Mouse (Mus musculus): Measurements from ENCODE around the gene Gm3402.
"Not testable (repeated sequence)": the region's sequence is repeated elsewhere in the genome, so short reads cannot be mapped to it uniquely, and the experiment has no call there.

Gm3402 gene

GRCm38 (mm10) chr5:146513823-146514222 lies at the start of gene Gm3402:
Gene Gm3402 (plus strand): TSS chr5:146514123.
- DNase-seq (ENCODE audit: low spot score in 2 of 2): not testable (repeated sequence)

GRCm38 (mm10) chr5:146466663-146467062 lies 47.3 kb upstream of the Gm3402 start:
- DNase-seq (ENCODE audit: low spot score in 2 of 2): no peak

- no peak for DNase-seq (ENCODE audit: low spot score in 2 of 2)
Observed at GRCm38 (mm10) chr5:146468311-146468710, 45.6 kb upstream of the Gm3402 start.

- DNase-seq (ENCODE audit: low spot score in 2 of 2): no peak
Observed at GRCm38 (mm10) chr5:146470821-146471220, 43.1 kb upstream of the Gm3402 start.

- no peak for DNase-seq (ENCODE audit: low spot score in 2 of 2)
Observed at GRCm38 (mm10) chr5:146471311-146471710, 42.6 kb upstream of the Gm3402 start.

GRCm38 (mm10) chr5:146471821-146472220 lies 42.1 kb upstream of the Gm3402 start:
- DNase-seq (ENCODE audit: low spot score in 2 of 2): no peak

GRCm38 (mm10) chr5:146479564-146479963 lies 34.4 kb upstream of the Gm3402 start:
- DNase-seq (ENCODE audit: low spot score in 2 of 2): not testable (repeated sequence)

- not testable (repeated sequence) for DNase-seq (ENCODE audit: low spot score in 2 of 2)
Observed at GRCm38 (mm10) chr5:146481665-146482064, 32.3 kb upstream of the Gm3402 start, which contains the start of gene Gm6408. Gene Gm6408 (plus strand): TSS chr5:146481965.

- DNase-seq (ENCODE audit: low spot score in 2 of 2): not testable (repeated sequence)
Observed at GRCm38 (mm10) chr5:146488959-146489358, 25.0 kb upstream of the Gm3402 start.

GRCm38 (mm10) chr5:146491063-146491462 lies 22.9 kb upstream of the Gm3402 start, which contains the start of gene Gm6370:
Gene Gm6370 (plus strand): TSS chr5:146491363.
- not testable (repeated sequence) for DNase-seq (ENCODE audit: low spot score in 2 of 2)

GRCm38 (mm10) chr5:146502099-146502498 lies 11.8 kb upstream of the Gm3402 start, which contains the start of gene 4930449I24Rik:
Gene 4930449I24Rik (plus strand): TSS chr5:146502399.
- not testable (repeated sequence) for DNase-seq (ENCODE audit: low spot score in 2 of 2)

- peak in 1 of 2 experiments; percentile 48 for DNase-seq (ENCODE audit: low spot score in 2 of 2)
Observed at GRCm38 (mm10) chr5:146525501-146525900, 11.6 kb downstream of the Gm3402 start, which contains the start of gene Gm3404. Gene Gm3404 (plus strand): TSS chr5:146525801.

- DNase-seq (ENCODE audit: low spot score in 2 of 2): not testable (repeated sequence)
Observed at GRCm38 (mm10) chr5:146537347-146537746, 23.4 kb downstream of the Gm3402 start, which contains the start of gene Gm3409. Gene Gm3409 (plus strand): TSS chr5:146537647.

- not testable (repeated sequence) for DNase-seq (ENCODE audit: low spot score in 2 of 2)
Observed at GRCm38 (mm10) chr5:146555836-146556235, 41.9 kb downstream of the Gm3402 start, which contains the start of gene Gm3415. Gene Gm3415 (plus strand): TSS chr5:146556136.

- no peak for DNase-seq (ENCODE audit: low spot score in 2 of 2)
Observed at GRCm38 (mm10) chr5:146564259-146564658, 50.3 kb downstream of the Gm3402 start.

Measured in spleen, postnatal 4 days (tissue).